Mouse (Mus musculus) cerebellum, adult 18-20 months (tissue): ENCODE results near the gene Ninl.

Experiments used
- DNase-seq, 2 experiments: peaks; one replicate each; pipeline ENCODE4 v3.0.0; 2021

The Ninl gene

DNA sequence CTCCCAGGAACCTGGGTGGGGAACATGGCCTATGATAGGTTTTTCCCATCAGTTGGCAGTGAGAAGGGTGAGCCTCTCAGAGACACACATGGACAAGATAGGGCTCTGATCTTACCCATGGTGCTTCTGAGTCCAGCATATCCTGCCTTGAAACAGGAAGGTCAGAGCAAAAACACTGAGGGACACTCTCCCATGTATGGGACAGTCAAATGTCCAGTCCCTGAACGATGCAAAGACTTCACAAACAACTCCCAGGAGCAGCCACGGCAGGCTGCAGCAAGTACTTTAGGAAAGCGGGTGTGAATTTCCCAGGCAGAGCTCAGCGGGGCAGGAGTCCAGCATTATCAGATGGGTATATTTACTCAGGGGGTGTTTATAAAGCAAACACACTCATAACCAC lies 43.9 kb downstream of the Ninl start:
- no peak for DNase-seq

DNA sequence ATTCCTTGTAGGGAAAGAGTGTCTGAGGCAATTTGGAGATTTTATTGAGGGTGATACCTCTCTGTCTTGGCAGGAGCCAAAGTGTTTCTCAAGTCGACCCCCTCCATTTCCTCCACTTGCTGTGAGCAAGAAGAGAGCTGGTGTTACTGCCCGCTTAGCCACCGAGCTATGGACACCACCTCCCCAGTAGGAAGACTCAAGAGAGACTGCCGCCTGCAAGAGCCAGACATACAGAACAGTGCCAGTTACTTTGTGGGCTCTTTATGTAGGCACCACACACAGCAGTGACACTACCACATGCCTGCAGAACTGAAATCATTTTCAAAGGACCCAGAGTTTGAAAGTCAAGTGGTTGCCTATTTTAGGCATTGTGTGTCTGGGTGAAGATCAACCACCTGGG lies 48.1 kb downstream of the Ninl start:
- no peak for DNase-seq

DNA sequence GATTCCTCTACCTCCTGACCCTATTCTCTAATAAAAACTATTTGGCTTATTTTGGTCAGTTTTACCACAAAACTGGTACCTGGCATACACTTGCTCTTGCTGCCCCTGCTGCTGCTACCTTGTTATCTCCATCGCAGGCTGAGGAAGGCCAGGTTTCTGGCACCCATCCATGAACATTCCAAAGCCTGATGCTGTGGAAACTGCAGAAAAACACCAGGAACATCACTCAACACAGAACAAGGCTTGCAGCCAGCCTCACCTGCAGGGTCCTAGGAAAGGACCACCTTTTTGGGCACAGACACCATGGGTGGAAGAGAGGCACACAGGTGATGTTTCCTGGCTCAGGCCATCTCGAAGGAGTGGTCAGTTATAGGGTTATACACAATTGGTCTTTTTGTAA lies 48.7 kb downstream of the Ninl start:
- DNase-seq: no peak

DNA sequence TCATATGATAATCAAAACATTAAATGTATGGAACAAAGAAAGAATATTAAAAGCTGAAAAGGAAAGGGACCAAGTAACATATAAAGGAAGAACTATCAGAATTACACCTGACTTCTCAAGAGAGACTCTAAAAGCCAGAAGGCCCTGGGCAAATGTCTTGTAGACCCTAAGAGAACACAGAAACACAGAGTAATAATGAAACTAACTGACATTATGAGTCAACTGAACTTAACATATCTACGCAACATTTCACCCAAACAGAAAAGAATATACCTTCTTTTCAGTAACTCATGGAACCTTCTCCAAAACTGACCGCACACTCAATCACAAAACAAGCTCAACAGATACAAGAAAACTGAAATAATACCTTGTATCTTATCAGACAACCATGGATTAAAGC lies 53.8 kb downstream of the Ninl start:
- DNase-seq: no peak

DNA sequence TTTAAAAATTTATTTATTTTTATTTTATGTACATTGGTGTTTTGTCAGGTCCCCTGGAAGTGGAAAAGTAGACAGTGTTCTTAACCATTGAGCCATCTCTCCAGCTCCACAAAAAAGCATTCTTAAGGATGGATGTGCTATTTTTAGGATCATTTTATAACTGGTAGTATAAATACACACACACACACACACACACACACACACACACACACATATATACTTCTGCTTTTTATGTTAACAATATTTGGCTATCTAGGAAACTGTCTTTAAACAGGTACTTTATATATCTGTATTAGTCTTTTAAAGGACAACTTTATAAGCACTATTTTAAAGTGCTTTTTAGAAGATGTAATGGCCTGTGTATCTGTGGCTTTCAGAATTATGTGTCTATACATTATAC lies 57.1 kb downstream of the Ninl start:
- no peak for DNase-seq

DNA sequence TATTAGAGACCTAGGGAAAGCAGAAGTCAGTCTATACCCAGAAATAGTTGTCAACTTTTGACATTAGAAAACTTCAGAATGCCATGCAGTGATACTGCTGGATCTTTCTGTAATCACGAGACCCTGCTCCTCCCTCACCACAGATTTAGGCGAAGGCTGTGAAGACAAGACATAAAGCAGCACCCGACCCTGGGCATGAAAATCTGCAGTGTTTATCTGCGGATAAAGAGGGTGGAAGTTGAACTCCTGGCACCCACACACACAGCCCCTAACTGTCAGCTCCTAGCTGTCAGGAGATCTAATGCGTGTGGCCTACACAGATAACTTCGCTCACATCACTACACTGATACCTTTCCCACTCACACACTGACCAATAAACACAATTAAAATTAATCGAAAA lies 57.7 kb downstream of the Ninl start:
- no peak for DNase-seq

DNA sequence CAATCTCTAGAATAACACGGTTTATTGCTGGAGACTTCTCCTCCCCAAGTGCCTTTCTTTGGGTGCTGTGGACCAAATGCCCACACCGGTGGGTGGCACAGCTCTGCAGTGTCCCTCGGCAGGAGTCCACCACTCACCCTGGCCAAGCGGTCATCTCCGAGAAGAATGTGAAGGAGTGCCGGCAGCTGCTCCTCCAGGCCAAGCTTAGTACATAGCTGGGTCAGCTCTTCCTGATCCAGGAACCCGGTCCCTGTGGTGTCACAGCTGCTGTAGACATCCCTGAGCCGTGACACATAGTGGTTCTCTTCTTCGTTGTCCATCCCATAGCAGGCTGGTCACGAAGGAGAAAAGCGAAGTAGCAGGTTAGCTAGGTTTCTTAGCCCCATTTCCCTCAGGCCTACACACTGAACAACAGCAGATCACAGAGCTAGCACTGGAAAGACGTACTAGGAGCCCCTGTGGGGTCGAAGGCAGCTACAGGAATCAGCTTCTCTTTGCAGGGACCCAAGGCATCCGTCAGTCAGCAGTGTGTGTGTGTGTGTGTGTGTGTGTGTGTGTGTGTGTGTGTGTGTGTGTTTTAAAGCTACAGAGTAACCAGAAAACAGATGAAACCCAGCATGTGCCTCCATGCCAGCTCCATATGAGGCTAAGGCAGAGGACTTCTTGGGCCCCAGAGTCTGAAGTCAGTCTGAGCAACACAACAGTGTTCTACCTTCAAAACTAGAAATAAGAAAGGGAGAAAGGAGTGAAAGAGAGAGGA lies 59.1 kb downstream of the Ninl start:
- no peak for DNase-seq

DNA sequence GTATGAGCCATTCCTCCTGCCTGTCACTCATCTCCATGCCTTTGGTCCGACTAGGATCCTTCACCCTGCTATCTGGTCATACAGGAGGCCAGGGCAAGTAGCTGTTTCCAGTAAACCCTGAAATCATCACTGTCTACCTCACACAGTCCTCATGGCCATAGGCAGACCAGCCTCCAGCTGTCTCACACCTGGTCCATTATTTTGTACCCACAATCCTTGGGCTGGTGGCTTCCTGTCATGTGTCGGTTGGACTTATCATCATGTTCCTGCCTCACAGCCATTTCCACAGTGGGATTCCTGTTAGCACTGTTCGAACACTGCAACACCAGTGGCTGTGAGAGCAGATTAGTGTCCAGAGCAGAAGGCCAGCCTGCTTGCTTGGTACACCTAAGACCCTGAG lies 60.4 kb downstream of the Ninl start:
- no peak for DNase-seq

DNA sequence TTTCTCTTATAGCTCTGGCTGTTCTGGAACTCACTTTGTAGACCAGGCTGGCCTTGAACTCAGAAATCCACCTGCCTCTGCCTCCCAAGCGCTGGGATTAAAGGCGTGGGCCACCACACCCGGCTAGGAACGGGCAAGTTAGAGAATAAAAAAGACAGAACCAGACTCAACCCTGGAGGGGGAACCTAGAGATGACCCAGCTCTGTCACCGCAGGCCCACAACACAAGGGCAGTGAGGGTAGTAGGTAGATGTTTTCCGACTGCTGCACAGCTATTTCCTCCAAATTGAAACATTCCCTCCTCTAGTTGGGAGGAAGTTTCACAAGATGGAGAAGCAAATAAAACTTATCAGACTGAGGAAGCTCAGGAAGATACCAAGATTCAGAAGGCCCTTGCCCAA lies 61.5 kb downstream of the Ninl start:
- DNase-seq: no peak

DNA sequence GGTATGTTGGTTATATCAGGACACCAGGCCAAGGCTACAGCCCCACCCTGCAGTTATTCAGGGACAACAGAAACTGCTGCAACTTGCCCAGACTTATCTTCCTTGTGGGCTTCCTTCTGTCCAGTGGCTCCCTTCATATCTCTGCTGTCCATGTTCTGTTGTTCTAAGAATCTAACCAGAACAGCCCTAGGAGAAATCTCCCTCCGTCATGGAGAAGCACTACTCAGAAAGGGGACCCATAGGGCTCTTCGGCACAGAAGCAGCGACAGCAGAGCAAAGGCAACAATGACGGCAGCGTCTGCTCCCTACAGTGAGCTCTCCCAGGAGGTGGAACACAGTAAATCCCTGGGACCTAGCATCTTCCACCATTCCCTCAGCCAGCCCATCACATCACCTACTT lies 62.3 kb downstream of the Ninl start:
- no peak for DNase-seq

DNA sequence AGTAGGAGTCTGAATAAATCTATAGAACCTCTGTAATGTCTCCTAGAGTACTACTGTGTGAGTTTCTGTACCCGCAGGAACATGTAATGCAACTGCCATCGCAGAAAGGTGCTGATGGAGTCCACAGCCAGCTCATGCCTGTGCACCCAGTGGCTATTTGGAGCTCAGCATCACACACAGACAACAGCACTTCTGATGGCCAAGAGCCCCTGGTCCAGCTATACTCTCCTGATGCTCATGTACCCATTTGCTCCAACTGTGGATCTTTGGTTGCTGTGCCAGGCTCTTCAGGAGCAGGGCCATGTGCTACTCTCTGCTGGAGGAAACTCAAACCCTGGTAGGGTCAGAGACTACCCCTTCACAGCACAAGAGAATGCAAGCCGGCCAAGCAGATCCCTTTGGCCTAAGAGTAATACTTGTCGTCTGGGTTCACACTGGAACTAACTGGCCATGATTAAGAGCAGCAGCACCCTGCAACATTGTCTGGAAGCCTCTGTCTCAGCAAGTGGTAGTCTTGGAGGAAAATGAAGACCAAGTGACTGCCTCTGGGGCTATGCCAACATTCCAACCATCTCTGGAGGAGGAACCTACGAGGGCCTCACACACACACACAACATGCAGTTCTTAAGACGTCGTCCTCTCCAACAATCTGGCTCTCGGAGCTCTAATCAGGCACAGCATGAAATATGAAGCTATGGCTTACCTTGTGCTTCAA lies 65.6 kb downstream of the Ninl start:
- no peak for DNase-seq

DNA sequence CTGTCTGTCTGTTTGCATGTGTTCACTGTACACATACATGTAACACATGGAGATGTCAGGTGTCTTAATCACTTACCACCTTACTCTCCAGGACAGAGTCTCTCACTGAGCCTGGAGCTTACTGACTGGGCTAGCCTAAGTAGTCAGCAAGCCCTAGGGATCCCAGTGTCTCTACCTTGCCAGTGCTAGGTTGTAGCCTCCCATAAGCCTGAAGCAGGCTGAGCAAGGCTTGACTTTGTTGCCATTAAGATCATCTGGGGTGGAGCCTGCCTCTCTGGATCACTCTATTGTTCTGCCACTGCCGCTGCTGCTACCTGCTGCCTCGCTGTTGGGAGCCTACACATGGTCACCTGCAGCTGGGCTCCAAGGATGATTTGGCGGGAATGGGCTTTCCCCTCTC lies 66.5 kb downstream of the Ninl start:
- no peak for DNase-seq

DNA sequence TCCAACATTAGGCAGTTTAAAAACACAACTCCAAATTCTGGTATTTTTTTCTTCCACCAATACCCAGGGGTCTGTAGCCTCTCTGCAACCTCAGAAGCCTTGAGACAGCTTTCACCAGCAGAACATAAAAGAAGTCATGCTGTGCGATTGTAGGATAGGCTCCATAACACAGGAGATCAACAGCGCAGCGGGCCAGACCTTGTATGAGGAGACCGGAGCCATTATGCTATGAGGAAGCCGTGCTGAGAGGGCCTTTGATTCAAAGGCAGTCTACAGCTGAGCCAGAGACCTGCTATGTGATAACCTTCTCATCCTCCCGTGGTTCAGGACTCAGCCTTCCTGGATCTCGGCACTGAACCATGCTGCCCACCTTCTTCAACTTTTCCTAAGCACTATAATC lies 67.3 kb downstream of the Ninl start:
- DNase-seq: no peak

DNA sequence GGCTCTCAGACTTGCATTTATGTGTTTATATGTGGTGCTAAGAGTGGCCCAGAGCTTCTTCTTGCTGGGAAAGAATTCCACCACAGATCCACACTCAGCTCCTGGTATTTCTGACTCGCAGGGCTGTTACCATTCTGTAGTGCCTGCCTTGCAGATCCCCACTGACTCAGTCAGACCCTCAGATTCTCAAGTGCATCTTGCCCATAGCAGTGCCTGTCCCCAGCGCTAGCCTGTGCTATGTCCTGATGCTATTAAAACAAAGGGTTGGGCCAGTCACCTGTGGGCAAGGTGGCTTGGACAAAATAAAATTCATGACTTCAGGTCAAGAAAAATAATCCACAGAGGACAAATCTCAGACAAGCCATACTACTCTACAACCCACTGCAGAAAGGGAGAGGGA lies 70.0 kb downstream of the Ninl start:
- no peak for DNase-seq

DNA sequence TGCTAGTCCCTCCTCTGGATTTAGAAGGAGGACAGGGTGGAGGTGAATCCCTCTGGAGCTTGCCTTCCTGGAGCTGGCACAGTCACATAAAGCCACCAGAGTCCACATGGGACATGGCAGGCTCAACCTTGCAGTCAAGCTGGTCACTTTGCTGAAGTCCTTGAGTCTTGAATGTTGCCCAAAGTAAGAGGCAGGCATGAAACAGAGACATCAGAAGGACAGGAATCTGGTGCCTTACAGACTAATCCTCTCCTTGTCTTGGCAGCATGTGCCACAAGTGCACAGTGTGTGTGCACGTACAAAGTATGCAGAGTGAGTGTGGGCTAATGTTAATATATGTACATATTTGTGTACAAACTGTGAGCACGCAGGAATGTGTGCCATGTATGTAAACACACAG lies 71.7 kb downstream of the Ninl start:
- no peak for DNase-seq

DNA sequence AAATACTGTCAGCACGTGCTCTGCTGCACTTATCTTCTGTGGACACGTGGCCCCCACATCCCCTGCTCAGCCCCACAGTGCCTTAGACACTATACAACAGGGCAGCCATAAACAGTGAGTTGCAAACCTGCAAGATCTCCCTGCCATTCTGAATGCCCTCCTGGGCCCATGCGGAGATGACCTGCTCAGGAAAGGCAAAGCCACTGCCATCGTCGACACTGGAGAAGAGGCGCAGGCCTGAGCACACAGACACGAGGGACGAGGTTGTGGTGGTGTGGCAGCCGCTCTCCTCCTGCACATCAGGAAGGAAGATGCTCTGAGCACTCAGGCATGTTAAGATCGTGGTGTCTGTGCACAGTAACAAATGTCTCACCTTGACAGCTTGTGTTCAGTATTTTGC lies 73.2 kb downstream of the Ninl start:
- no peak for DNase-seq

DNA sequence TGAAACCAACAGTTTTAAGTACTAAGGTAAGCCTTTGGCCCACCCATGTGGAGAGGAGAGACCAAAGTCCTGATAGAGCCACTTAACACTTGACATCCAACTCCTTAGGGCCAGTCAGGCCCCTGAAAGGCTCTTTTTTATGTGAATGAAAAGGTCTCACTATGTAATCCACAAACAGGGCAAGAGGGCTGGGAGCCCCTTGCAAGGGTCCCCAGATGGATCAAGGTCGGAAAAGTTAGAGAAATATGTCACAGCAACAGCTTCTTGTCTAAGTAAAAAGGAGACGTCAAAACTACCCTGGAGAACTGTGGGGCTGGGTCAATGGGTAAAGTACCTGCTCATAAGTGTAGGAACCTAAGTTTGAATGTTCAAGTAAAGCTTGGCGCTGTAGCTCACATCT lies 74.5 kb downstream of the Ninl start:
- no peak for DNase-seq

DNA sequence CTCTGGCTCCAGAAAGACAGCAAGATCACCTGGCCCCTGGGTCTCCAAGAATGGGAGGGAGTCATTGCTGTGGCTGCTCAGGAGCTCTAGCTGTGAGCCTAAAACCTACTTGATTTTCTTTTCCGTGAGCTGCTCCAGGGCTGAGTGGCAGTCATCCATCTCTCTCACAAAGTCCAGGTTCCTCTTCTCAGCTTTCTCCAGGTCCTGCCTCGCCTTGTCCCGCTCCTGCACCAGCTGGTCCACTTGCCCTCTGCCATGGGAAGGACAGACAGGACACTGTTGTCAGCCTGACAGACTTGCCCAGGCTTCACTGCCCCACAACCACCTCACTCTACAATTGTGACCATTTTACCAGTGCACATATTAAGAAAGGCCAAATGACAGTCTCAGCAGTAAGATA lies 75.9 kb downstream of the Ninl start:
- DNase-seq: no peak

DNA sequence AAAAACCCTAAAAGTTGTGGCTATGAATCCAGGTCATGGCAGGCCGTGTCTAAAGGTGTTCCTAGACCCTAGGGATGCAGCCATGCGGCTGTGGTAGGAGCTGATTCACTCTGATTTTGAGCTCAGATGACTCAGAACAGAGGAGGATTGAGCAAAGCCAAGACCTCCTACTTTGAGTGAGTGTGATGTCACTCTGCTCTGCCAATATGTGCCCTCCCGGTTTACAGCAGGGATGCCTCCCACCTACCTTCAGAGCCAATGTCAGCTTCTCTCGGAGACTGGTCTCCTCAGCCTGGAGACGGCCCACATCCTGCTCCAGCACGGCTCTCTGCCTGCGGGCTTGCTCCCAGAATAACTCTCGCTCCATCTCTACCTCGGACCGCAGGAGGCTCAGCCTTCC lies 79.7 kb downstream of the Ninl start:
- no peak for DNase-seq

DNA sequence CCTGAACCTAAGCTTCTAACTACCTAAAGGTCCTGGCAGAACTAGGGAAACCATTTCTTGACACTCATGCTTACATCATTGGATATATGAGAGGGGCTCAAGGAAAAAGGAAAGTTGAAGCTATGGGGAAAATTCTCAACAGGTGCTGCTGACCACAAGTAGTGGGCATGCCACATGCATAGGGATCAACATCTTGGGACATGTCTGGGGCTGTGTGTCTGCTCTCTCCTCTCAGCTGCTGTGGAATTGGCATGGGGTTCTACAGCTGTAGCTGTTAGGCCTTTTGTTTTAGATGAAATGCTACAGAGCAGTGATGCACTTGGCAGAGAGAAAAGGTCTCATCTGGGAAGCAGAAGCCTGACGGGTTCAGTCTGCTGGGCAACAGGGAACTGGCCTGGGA lies 83.3 kb downstream of the Ninl start:
- no peak for DNase-seq

DNA sequence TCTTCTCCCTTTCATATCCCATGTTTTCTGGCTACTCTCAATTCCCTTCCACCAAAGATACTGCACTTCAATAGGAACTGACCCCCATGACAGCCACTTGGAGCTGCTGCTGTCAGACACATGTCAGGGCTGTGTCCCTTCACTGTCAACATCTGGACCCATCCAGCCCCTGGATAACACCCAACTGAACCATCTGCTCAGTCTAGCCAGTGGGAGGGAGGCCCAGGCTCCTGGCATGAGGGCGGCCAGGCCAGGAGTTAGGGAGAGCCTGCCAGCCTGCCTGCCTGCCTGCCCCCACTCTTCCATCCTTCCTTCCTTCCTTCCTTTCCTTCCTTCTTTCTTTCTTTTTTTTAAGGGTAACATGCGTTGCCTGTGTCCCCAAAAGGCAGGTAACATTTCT lies 88.0 kb downstream of the Ninl start:
- DNase-seq: no peak

DNA sequence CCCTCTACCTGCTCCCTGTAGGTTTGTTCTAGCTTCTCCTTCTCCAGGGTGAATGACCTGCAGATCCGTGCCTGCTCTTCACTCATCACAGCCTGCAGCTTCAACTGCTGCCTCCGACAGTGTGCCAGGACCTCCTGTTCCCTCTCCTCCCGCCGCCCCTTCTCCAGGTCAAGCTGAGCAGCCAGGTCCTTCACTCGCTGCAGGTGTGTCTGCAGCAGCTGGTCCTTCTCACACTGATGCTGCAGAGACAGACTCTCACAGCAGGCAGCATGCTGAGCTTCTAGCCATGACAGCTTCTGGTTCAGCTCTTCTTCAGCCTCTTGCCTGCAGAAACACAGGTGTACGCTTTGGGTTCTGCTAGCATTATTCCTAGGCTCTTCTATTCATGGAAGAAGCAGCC lies 89.1 kb downstream of the Ninl start:
- no peak for DNase-seq

DNA sequence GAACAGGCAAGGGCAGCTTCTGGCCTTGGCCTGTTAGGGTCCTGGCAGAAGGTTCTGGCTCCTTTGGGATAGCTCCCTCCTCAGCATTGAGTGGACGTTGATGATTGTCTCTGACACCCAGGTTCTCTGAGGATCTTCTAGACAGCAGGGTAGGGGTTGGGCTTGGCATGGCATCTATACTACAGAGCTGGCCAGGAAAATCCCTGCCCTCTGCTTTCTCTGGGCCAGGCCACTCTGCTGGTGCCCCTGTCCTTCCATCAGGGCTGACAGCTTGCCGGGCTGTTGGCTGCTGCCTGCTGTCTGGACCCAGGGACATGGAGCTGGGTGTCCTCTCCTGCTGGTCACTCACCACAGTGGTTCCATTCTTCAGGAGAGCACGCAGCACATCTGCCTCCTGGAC lies 89.5 kb downstream of the Ninl start:
- DNase-seq: no peak

DNA sequence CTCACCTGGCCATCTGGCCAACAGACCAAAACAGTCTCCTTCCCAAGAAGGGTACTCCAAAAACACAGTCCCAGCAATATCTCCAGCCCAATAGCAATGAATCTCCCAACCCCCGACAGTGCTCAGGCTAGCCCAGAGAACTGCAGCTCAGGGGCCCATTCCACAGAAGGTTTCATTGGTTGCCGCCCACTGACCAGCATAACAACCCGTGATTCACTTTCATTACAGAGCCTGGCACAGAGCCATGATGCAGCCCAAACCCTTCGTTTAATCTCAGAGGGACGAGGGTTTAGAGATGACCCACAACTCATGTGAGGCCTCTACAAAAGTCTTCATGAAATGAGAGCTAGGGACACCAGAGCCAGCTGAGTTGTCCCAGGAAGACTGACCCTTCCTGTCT lies 90.4 kb downstream of the Ninl start:
- no peak for DNase-seq
